ENCODE assay signal across 8 mouse cellular contexts in the genomic region with DNA sequence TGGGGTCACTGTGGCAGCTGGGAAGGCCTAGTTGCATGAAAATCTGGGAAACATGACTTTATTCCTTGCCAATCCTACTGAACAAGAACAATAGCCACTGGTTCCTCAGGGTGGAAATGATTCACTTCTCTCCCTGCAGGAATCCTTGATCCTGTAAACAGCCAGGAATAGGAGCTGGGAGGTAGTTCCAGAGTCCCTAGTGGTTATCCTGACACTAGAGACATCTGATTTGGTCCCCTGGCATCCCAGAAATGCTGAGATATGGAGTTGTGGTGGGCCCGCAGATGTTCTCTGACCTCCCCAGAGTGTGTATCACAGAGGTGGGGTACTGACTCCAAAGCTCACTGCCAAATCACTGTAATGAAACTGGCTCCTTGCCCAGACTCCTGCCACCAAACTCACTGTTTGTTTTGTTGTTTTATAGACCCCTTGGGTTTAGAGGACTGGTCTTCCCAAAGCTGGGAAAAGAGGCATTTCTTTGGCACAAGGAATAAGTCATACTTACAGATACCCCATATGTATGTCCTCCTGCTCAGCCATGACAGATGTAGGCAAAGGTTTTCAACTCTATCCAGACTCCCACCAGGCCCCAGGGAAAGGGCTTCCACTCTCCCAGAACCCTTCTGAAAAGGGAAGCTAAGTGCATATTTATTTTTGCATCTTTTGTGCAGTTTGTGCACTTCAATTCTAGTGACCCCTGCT. TPM values are rescaled to one million over a fixed set of nuclear protein-coding genes. Genes with fewer than 3 reads are reported as not detected.
DNase-seq lines count a peak whose midpoint lies in the region; ATAC-seq lines count a peak whose summit lies in the region.

No protein-coding gene starts in this region.

- H3K9me3 ChIP-seq in embryonic facial prominence, embryonic 13.5 days: no peaks in the 10 kb centered on the region
- H3K9me3 ChIP-seq in embryonic facial prominence, embryonic 10.5 days: no peaks in the 10 kb centered on the region
- H3K9me3 ChIP-seq in neural tube, embryonic 13.5 days: no peaks in the 10 kb centered on the region
- no peaks in the 10 kb centered on the region for H3K9me3 ChIP-seq in kidney, embryonic 14.5 days (ENCODE audit: control insufficient read depth, low read length)

- H3K4me2 ChIP-seq in embryonic facial prominence, embryonic 13.5 days: no peak overlapping the region
- H3K4me2 ChIP-seq in neural tube, embryonic 13.5 days: no peak overlapping the region
- H3K4me2 ChIP-seq in kidney, embryonic 14.5 days (replicated peaks; ENCODE audit: low read depth, low read length): no peak overlapping the region

- peaks cover 4% of the 10 kb centered on the region; the same call in 1 of the 2 replicates for H3K36me3 ChIP-seq in embryonic facial prominence, embryonic 13.5 days
- H3K36me3 ChIP-seq in embryonic facial prominence, embryonic 10.5 days (replicated peaks): peaks cover 16% of the 10 kb centered on the region
- peaks cover 34% of the 10 kb centered on the region for H3K36me3 ChIP-seq in neural tube, embryonic 13.5 days
- no peaks in the 10 kb centered on the region for H3K36me3 ChIP-seq in kidney, embryonic 14.5 days (ENCODE audit: control insufficient read depth, insufficient read depth, low read length)

- 77% methylated on average over 1 of the region's 1 CpGs for WGBS in embryonic facial prominence, embryonic 13.5 days
- 88% methylated on average over 1 of the region's 1 CpGs for WGBS in embryonic facial prominence, embryonic 10.5 days
- WGBS in neural tube, embryonic 13.5 days: 46% methylated on average over 1 of the region's 1 CpGs
- 63% methylated on average over 1 of the region's 1 CpGs for WGBS in kidney, embryonic 14.5 days

- H3K27ac ChIP-seq in embryonic facial prominence, embryonic 13.5 days: peak overlapping the region; percentile 30; the same call in 1 of the 2 replicates
- no peak overlapping the region for H3K27ac ChIP-seq in embryonic facial prominence, embryonic 10.5 days (replicated peaks)
- H3K27ac ChIP-seq in neural tube, embryonic 13.5 days (replicated peaks): peak overlapping the region; percentile 76
- H3K27ac ChIP-seq in kidney, embryonic 14.5 days (ENCODE audit: low read depth, low read length): peak overlapping the region; percentile 13; the same call in 1 of the 2 replicates

- H3K9ac ChIP-seq in embryonic facial prominence, embryonic 13.5 days: no peak overlapping the region
- no peak overlapping the region for H3K9ac ChIP-seq in neural tube, embryonic 13.5 days
- no peak overlapping the region for H3K9ac ChIP-seq in kidney, embryonic 14.5 days (ENCODE audit: low read depth, low read length)

- DNase-seq in embryonic facial prominence, embryonic 10.5 days (ENCODE audit: low spot score): no peak
- no peak for DNase-seq in neural tube, embryonic 10.5 days (ENCODE audit: extremely low spot score, low spot score)
- no peak for DNase-seq in ovary, adult 18-20 months (ENCODE audit: low spot score)
- DNase-seq in frontal cortex, adult 2 months (ENCODE audit: extremely low spot score in 1 of 2, low spot score in 1 of 2): no peak
- no peak for DNase-seq in thymus, postnatal 0 days (ENCODE audit: low spot score)

- H3K27me3 ChIP-seq in embryonic facial prominence, embryonic 13.5 days: no peaks in the 10 kb centered on the region
- H3K27me3 ChIP-seq in embryonic facial prominence, embryonic 10.5 days (replicated peaks; ENCODE audit: low read depth, poor library complexity, severe bottlenecking): no peaks in the 10 kb centered on the region
- H3K27me3 ChIP-seq in neural tube, embryonic 13.5 days: no peaks in the 10 kb centered on the region
- no peaks in the 10 kb centered on the region for H3K27me3 ChIP-seq in kidney, embryonic 14.5 days (ENCODE audit: control insufficient read depth, insufficient read depth, low read length)

- H3K4me1 ChIP-seq in embryonic facial prominence, embryonic 13.5 days: 0 out of 2 replicates have a peak, but pooled peaks cover 8% of the 10 kb centered on the region
- peaks cover 16% of the 10 kb centered on the region for H3K4me1 ChIP-seq in embryonic facial prominence, embryonic 10.5 days
- peaks cover 63% of the 10 kb centered on the region for H3K4me1 ChIP-seq in neural tube, embryonic 13.5 days (replicated peaks)
- H3K4me1 ChIP-seq in kidney, embryonic 14.5 days (ENCODE audit: control insufficient read depth, insufficient read depth, low read length): 0 out of 2 replicates have a peak, but pooled peaks cover 7% of the 10 kb centered on the region

- no peak for ATAC-seq in embryonic facial prominence, embryonic 13.5 days (ENCODE audit: insufficient number of reproducible peaks, insufficient read depth, low FRiP score, low TSS enrichment, low read depth)
- peak; percentile 74 for ATAC-seq in neural tube, embryonic 13.5 days (ENCODE audit: low read depth)
- no peak for ATAC-seq in kidney, embryonic 14.5 days (ENCODE audit: low FRiP score, low TSS enrichment)

- H3K4me3 ChIP-seq in embryonic facial prominence, embryonic 13.5 days: no peak overlapping the region
- no peak overlapping the region for H3K4me3 ChIP-seq in embryonic facial prominence, embryonic 10.5 days
- H3K4me3 ChIP-seq in neural tube, embryonic 13.5 days: no peak overlapping the region
- no peak overlapping the region for H3K4me3 ChIP-seq in kidney, embryonic 14.5 days (ENCODE audit: low read length)

RNA-seq across cellular contexts. Expression of a gene that starts 40.6 kb away (rescaled TPM):
- polyA plus RNA-seq in embryonic facial prominence, embryonic 13.5 days (2015; fragmentation: Nextera tagmentation; extraction: Ambion mirVana): 10.3 and 10.7 TPM in 2 replicates
- 12.9 and 15.3 TPM in 2 replicates for polyA plus RNA-seq in embryonic facial prominence, embryonic 10.5 days (2016; fragmentation: Nextera tagmentation; extraction: Ambion mirVana)
- 42.6 and 50.5 TPM in 2 replicates for polyA plus RNA-seq in neural tube, embryonic 13.5 days (2015; fragmentation: Nextera tagmentation; extraction: Ambion mirVana)
- polyA plus RNA-seq in kidney, embryonic 14.5 days (2014; fragmentation: Nextera tagmentation; extraction: Ambion mirVana): 4.4 and 7.4 TPM in 2 replicates
- polyA plus RNA-seq in frontal cortex, adult 2 months (2012; rRNA removed): 26.9 and 30.7 TPM in 2 replicates
- polyA plus RNA-seq in thymus, postnatal 0 days (2015; fragmentation: Nextera tagmentation; extraction: Ambion mirVana): 0.87 and 0.95 TPM in 2 replicates
